Mouse (Mus musculus) megakaryocyte, embryonic 14.5 days (primary cell): ENCODE data around the gene Pxk.

Experiments
- FLI1 ChIP-seq: IDR thresholded peaks from 2 replicates; pipeline ENCODE4 v1.6.1; 2012; ENCODE audit warnings: low read length, inconsistent platforms, mixed read lengths
- GATA1 ChIP-seq: IDR thresholded peaks from 3 replicates; pipeline ENCODE4 v1.6.1; 2012; ENCODE audit warnings: mixed read lengths, low read length, inconsistent platforms, borderline replicate concordance

DNA sequence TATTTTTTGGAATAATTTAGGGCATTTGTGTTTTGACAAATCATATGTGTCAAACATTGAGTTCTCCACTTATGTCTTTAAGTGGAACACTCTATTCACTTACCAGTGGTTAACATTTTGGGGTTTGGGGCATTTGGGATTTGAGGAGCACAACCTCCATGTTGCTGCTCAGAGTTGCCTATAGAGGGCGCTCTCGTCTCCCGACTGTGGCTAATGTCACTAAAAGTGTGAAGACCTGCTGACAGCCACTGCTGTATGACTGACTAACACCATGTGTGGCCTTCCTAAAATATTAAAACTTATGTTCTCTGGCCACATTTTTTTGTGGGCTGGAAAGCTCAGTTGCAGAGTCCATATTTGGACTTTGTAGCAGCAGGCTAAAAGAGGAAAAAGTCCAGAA is 85.3 kb downstream of the Pxk start:
- no peak for TF ChIP-seq GATA1
- TF ChIP-seq FLI1, result no peak
